Mouse (Mus musculus) G1E (cell line): ENCODE data around the gene Pepd. TPM values are rescaled to one million over a fixed set of nuclear protein-coding genes. Genes with fewer than 3 reads are reported as not detected.

Experiments used
- ATAC-seq: 2 replicates; pipeline ENCODE4 v1.8.0; 2016; ENCODE audit warnings: mild to moderate bottlenecking; ENCODE audit not compliant: insufficient number of reproducible peaks, poor library complexity, low FRiP score, severe bottlenecking; ENCODE audit errors: extremely low read depth
- DNase-seq: peaks from one replicate; pipeline ENCODE4 v3.0.0; 2012; ENCODE audit warnings: low spot score
- H3K27me3 ChIP-seq: 2 replicates; pipeline ENCODE4 v1.6.1; 2012; ENCODE audit warnings: mild to moderate bottlenecking, low read length, inconsistent platforms; ENCODE audit not compliant: insufficient read depth
- H3K36me3 ChIP-seq: replicated peaks from 2 replicates; pipeline ENCODE3; 2012; ENCODE audit warnings: mild to moderate bottlenecking, inconsistent platforms
- H3K4me1 ChIP-seq: 2 replicates; pipeline ENCODE4 v1.6.1; 2012; ENCODE audit warnings: low read depth, low read length, inconsistent platforms, mixed read lengths; ENCODE audit not compliant: insufficient read depth
- H3K4me3 ChIP-seq: 2 replicates; pipeline ENCODE4 v1.5.1; 2012; ENCODE audit warnings: low read depth, mild to moderate bottlenecking, inconsistent platforms, low read length, moderate library complexity, mixed read lengths
- H3K9me3 ChIP-seq: replicated peaks from 2 replicates; pipeline ENCODE4 v1.6.1; 2012; ENCODE audit warnings: inconsistent platforms
- CTCF ChIP-seq: IDR thresholded peaks from 2 replicates; pipeline ENCODE4 v1.5.1; 2012; ENCODE audit warnings: low read depth, low read length, inconsistent platforms, mixed read lengths
- GATA1 ChIP-seq: IDR thresholded peaks from 2 replicates; pipeline ENCODE4 v1.6.1; 2012; ENCODE audit warnings: borderline replicate concordance, low read length, inconsistent platforms, mixed read lengths
- GATA2 ChIP-seq: IDR thresholded peaks from 2 replicates; pipeline ENCODE4 v1.6.1; 2012; ENCODE audit warnings: low read depth, low read length, inconsistent platforms, borderline replicate concordance
- POLR2AphosphoS5 ChIP-seq: IDR thresholded peaks from 2 replicates; pipeline ENCODE4 v1.6.1; 2012; ENCODE audit warnings: low read depth, low read length, inconsistent platforms; ENCODE audit not compliant: insufficient replicate concordance
- TAL1 ChIP-seq: conservative IDR thresholded peaks from 2 replicates; pipeline ENCODE4 v1.6.1; 2012; ENCODE audit warnings: low read depth, low read length, inconsistent platforms, mixed read lengths
- polyA plus RNA-seq: library from polyadenylated mRNA; stranded (reverse); fragments of >175 nt; gene quantifications from 2 replicates; pipeline ENCODE4 v1.2.3, GENCODE M21; 2012
- total RNA-seq, 2 experiments: library from RNA; stranded (forward) in 1 of 2; stranded (reverse) in 1 of 2; fragments of 200-1000 nt in 1 of 2; fragments of >200 nt in 1 of 2; fragmentation: Nextera tagmentation in 1 of 2; gene quantifications; 2 replicates each; pipeline ENCODE4 v1.2.3; 2014 to 2017

The Pepd gene
- total and polyA plus RNA-seq, 3 experiments = 11.1 to 51.0 (median 12.7) TPM

DNA sequence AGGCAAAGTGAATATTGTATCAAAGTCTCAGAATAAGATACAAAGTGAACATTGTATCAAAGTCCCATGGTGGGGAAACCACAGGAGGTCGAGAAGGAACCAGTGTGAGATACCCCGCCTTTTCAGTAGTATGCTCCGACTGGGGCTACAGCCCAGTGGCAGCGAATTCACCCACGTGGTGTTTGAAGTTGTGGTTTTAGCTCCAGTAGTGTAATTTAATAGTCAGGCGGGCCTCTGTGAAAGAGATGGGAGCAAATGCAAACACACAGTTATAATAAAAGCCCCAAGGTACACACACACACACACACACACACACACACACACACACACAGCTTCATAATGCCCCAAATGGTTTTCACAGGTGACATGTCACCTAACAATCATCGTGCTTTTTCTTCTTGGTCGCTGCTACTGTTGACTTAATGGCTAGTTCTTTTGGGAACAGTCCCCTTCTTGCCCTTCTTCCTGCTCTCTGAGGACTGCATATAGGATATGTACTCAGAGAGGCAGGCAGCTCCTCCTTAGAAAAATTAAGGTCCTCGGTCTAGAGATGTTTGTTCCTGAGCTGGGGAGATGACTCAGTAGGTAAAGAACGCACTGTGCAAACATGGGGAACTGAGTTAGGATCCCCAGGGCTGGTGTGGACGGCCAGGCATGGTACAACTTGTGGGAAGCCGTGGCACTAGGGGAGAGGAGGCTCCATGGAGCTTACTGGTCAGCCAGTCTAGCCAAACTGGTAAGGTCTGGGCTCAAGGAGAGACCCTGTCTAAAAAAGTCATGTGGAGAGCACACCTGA lies 172.6 kb downstream of the Pepd start:
- no peak overlapping the region for H3K4me3 ChIP-seq
- no peak for DNase-seq
- H3K4me1 ChIP-seq = peaks cover 10% of the 10 kb centered on the region
- no peak for ATAC-seq
- TF ChIP-seq TAL1 = no peak
- TF ChIP-seq POLR2AphosphoS5 = no peak
- no peak for TF ChIP-seq CTCF
- no peak for TF ChIP-seq GATA2
- no peak for TF ChIP-seq GATA1
- peaks cover 26% of the 10 kb centered on the region for H3K27me3 ChIP-seq
- H3K9me3 ChIP-seq = no peaks in the 10 kb centered on the region
- H3K36me3 ChIP-seq = no peaks in the 10 kb centered on the region

DNA sequence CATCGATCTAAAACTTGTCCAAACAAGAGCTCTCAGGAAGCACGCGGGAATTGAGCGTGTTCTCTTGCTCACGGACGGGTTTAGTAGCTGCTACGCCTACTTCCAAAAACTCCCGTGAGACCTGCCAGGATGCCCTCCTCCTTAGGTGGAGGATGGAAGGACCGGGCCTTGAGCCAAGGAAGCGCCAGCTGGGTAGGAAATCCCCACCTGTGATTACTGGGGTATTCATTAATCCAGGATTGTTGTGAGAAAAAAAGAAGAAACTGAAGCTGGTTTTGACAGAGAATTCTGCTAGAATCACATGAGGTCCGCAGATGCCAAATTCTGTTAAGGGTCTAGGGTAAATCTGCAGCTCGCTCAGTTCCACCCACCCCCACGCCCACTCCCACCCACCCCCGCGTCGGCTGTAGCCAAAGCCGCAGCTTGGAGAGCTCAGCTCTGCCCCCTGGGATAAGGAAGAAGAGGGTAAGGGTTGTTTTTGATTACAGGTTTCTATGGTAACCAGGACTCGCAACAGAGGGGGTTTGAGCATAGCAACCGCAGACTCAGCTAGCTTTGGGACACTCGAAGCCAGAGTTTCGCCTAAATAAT lies 174.2 kb downstream of the Pepd start:
- DNase-seq = no peak
- Histone ChIP-seq H3K9me3 (no peaks in the 10 kb centered on the region), H3K36me3 (no peaks in the 10 kb centered on the region), H3K4me1 (peaks cover 2% of the 10 kb centered on the region), H3K27me3 (peaks cover 26% of the 10 kb centered on the region), H3K4me3 (no peak overlapping the region)
- TF ChIP-seq TAL1 = no peak
- no peak for TF ChIP-seq GATA2
- no peak for TF ChIP-seq POLR2AphosphoS5
- no peak for TF ChIP-seq GATA1
- TF ChIP-seq CTCF = no peak
- ATAC-seq = no peak

DNA sequence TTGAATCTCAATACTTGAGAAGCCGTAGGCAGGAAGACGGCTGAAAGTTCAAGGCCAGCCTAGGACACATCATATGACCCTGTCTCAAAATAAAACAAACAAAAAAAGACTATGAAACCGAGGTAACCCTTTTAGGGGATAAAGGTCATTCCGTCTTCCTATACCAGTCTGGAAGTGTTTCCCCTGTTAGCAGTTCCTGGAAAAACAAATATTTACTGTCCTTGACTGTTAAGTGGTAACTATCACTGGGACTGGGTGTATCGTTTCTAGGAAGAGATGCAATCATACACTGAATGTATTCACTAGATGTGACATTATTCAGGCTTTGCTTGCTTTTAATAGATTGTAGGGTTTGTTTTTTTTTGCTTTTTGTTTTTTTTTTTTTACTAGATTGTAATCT lies 178.4 kb downstream of the Pepd start:
- ATAC-seq (no peak), DNase-seq (no peak)
- TF ChIP-seq POLR2AphosphoS5 (no peak), GATA1 (no peak), GATA2 (no peak), TAL1 (no peak)
- Histone ChIP-seq H3K4me3 (no peak overlapping the region), H3K27me3 (peaks cover 15% of the 10 kb centered on the region), H3K9me3 (no peaks in the 10 kb centered on the region), H3K36me3 (no peaks in the 10 kb centered on the region), H3K4me1 (no peaks in the 10 kb centered on the region)

Other genes starting within 250 kb of the Pepd start
- gene Chst8, start 99.7 kb upstream of the Pepd start, total RNA-seq (2014; fragmentation: Nextera tagmentation) = not detected in 2 replicates
- gene Chst8, start 99.7 kb upstream of the Pepd start, total RNA-seq (2017) = 0.06 and 0.22 TPM in 2 replicates
- not detected in 2 replicates for gene Chst8, start 99.7 kb upstream of the Pepd start, polyA plus RNA-seq
- gene Cebpg, start 144.2 kb downstream of the Pepd start, total RNA-seq (2014; fragmentation: Nextera tagmentation) = 63.1 and 67.0 TPM in 2 replicates
- gene Cebpg, start 144.2 kb downstream of the Pepd start, total RNA-seq (2017) = 30.8 and 33.9 TPM in 2 replicates
- gene Cebpg, start 144.2 kb downstream of the Pepd start, polyA plus RNA-seq = 26.9 and 30.7 TPM in 2 replicates
- gene Cebpa, start 206.9 kb downstream of the Pepd start, total RNA-seq (2014; fragmentation: Nextera tagmentation) = not detected in 2 replicates
- gene Cebpa, start 206.9 kb downstream of the Pepd start, total RNA-seq (2017) = not detected in 2 replicates
- gene Cebpa, start 206.9 kb downstream of the Pepd start, polyA plus RNA-seq = 0.02 and 0.04 TPM in 2 replicates